Mouse (Mus musculus) liver, embryonic 12.5 days (tissue): Measurements from ENCODE around the gene Gm3298. TPM values are rescaled to one million over a fixed set of nuclear protein-coding genes. Genes with fewer than 3 reads are reported as not detected.
"Not testable (repeated sequence)": the region's sequence is repeated elsewhere in the genome, so short reads cannot be mapped to it uniquely, and the experiment has no call there.

Experiments
- ATAC-seq: fragments of 200-750 bp; cut with Nextera tagmentation; 2 replicates; pipeline ENCODE4 v1.8.0; 2017; ENCODE audit warnings: moderate number of reproducible peaks, mild to moderate bottlenecking, moderate library complexity
- H3K27ac ChIP-seq: fragments of 300-500 bp; sonication (generic); 2 replicates; pipeline ENCODE4 v1.5.1; 2016; ENCODE audit warnings: mild to moderate bottlenecking
- H3K27me3 ChIP-seq: fragments of 300-500 bp; sonication (generic); replicated peaks from 2 replicates; pipeline ENCODE4 v1.6.1; 2016; ENCODE audit warnings: mild to moderate bottlenecking, moderate library complexity
- H3K36me3 ChIP-seq: fragments of 300-500 bp; sonication (generic); 2 replicates; pipeline ENCODE4 v1.6.1; 2016; ENCODE audit warnings: mild to moderate bottlenecking, moderate library complexity
- H3K4me1 ChIP-seq: fragments of 300-500 bp; sonication (generic); 2 replicates; pipeline ENCODE4 v1.6.1; 2016
- H3K4me2 ChIP-seq: fragments of 300-500 bp; sonication (generic); 2 replicates; pipeline ENCODE4 v1.6.1; 2016; ENCODE audit warnings: mild to moderate bottlenecking, moderate library complexity
- H3K4me3 ChIP-seq: fragments of 300-500 bp; sonication (generic); 2 replicates; pipeline ENCODE4 v1.5.1; 2016; ENCODE audit warnings: mild to moderate bottlenecking, moderate library complexity
- H3K9ac ChIP-seq: fragments of 300-500 bp; sonication (generic); 2 replicates; pipeline ENCODE4 v1.6.1; 2016; ENCODE audit warnings: mild to moderate bottlenecking, moderate library complexity
- H3K9me3 ChIP-seq: fragments of 300-500 bp; sonication (generic); replicated peaks from 2 replicates; pipeline ENCODE4 v1.6.1; 2016; ENCODE audit warnings: mild to moderate bottlenecking, moderate library complexity
- WGBS: fragments of 180-500 bp; shearing (Covaris S2); methylation state at CpG from one replicate; pipeline ENCODE4 v1.1.7; 2016; ENCODE audit not compliant: insufficient replicate concordance; 5-methylcytosine and 5-hydroxymethylcytosine counted together
- polyA plus RNA-seq: library from polyadenylated mRNA; unstranded; fragments of >200 nt; fragmentation: Nextera tagmentation; extraction: Ambion mirVana; gene quantifications from 2 replicates; pipeline ENCODE4 v1.2.1, GENCODE M21; 2016

Gene Gm3298
- polyA plus RNA-seq: not detected in 2 replicates

DNA sequence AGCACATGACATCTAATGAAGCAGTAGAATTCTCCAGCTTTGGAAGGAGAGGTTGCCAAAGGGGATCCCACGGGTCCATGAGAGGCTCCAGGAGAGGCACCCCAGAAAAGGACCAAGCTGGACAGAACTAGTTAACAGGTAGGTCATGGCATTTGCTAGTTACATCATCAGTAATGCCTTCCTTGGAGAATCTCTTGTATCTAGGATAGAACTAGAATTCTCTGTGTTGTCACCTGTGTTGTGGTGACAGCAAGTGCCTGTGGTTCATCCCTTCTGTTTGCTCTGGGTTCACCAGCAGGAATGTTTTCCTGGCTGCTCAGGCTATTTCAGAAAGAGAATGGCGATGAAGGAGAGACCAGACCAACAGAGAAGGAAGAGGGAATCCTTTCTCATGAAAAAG is at the start of gene Gm3298:
Gene Gm3298, plus strand, starts transcription at position 301 of the 400 bp plus-strand sequence.
- not testable (repeated sequence) for H3K4me3 ChIP-seq, H3K4me2 ChIP-seq, H3K27ac ChIP-seq, H3K4me1 ChIP-seq, H3K27me3 ChIP-seq, H3K9ac ChIP-seq, H3K36me3 ChIP-seq, ATAC-seq, H3K9me3 ChIP-seq
- 17% methylated on average over 1 of the region's 2 CpGs for WGBS

DNA sequence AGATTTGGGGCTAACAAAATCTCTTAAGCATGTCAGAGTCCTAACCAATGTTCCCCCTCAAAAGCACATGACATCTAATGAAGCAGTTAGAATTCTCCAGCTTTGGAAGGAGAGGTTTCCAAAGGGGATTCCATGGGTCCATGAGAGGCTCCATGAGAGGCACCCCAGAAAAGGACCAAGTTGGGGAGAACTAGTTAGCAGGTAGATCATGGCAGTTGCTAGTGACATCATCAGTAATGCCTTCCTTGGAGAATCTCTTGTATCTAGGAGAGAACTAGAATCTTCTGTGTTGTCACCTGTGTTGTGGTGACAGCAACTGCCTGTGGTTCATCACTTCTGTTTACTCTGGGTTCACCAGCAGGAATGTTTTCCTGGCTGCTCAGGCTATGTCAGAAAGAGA is 32.1 kb upstream of the Gm3298 start, which contains the start of gene Gm8297:
Gene Gm8297, plus strand, starts transcription at position 301 of the 400 bp plus-strand sequence.
- ATAC-seq, H3K36me3 ChIP-seq, H3K4me3 ChIP-seq, H3K4me2 ChIP-seq, H3K9ac ChIP-seq, H3K4me1 ChIP-seq, H3K27ac ChIP-seq, H3K9me3 ChIP-seq, H3K27me3 ChIP-seq: not testable (repeated sequence)

DNA sequence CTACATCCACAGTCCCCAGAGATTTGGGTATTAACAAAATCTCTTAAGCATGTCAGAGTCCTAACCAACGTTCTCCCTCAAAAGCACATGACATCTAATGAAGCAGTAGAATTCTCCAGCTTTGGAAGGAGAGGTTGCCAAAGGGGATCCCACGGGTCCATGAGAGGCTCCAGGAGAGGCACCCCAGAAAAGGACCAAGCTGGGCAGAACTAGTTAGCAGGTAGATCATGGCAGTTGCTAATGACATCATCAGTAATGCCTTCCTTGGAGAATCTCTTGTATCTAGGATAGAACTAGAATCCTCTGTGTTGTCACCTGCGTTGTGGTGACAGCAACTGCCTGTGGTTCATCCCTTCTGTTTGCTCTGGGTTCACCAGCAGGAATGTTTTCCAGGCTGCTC is 34.6 kb downstream of the Gm3298 start, which contains the start of gene 4930555G01Rik:
Gene 4930555G01Rik, plus strand, starts transcription at position 301 of the 400 bp plus-strand sequence.
- not testable (repeated sequence) for H3K4me3 ChIP-seq, ATAC-seq, H3K4me1 ChIP-seq, H3K9me3 ChIP-seq, H3K27ac ChIP-seq, H3K4me2 ChIP-seq, H3K9ac ChIP-seq, H3K27me3 ChIP-seq, H3K36me3 ChIP-seq
- WGBS: no CpG with 5 or more reads among the region's 3 CpGs

Other genes with a start within 250 kb of the Gm3298 start
- gene Gm9602, start 239.6 kb upstream of the Gm3298 start, polyA plus RNA-seq: not detected in 2 replicates
- not detected in 2 replicates for gene Gm3269, start 177.8 kb upstream of the Gm3298 start, polyA plus RNA-seq
- gene Gm3264, start 160.3 kb upstream of the Gm3298 start, polyA plus RNA-seq: 0.43 TPM in 1 of 2 replicates, not detected in the other
- gene Gm3278, start 123.5 kb upstream of the Gm3298 start, polyA plus RNA-seq: not detected in 2 replicates
- not detected in 2 replicates for gene Gm8297, start 32.0 kb upstream of the Gm3298 start, polyA plus RNA-seq
- gene 4930555G01Rik, start 34.7 kb downstream of the Gm3298 start, polyA plus RNA-seq: not detected in 2 replicates
- 0.14 TPM in 1 of 2 replicates, not detected in the other for gene Gm8281, start 55.1 kb downstream of the Gm3298 start, polyA plus RNA-seq
- not detected in 2 replicates for gene Gm8279, start 115.6 kb downstream of the Gm3298 start, polyA plus RNA-seq
- gene Gm3317, start 148.6 kb downstream of the Gm3298 start, polyA plus RNA-seq: not detected in 2 replicates
- gene Gm8271, start 169.9 kb downstream of the Gm3298 start, polyA plus RNA-seq: not detected in 2 replicates
- not detected in 2 replicates for gene Gm3526, start 244.7 kb downstream of the Gm3298 start, polyA plus RNA-seq